Mouse (Mus musculus) hindbrain, embryonic 16.5 days (tissue): ENCODE results near the gene Tgm2. TPM values are rescaled to one million over a fixed set of nuclear protein-coding genes. Genes with fewer than 3 reads are reported as not detected.

Experiments used
- polyA plus RNA-seq: library from polyadenylated mRNA; unstranded; fragments of >200 nt; fragmentation: Nextera tagmentation; extraction: Ambion mirVana; gene quantifications from 2 replicates; pipeline ENCODE4 v1.2.1, GENCODE M21; 2015

The Tgm2 gene
- polyA plus RNA-seq, 1 experiment from 2014 or later, result 7.9 TPM

Other genes starting within 250 kb of the Tgm2 start
- gene Vstm2l, start 231.8 kb downstream of the Tgm2 start, polyA plus RNA-seq, result 9.5 and 20.7 TPM in 2 replicates
- 16.4 and 19.3 TPM in 2 replicates for gene Tti1, start 118.0 kb downstream of the Tgm2 start, polyA plus RNA-seq
- gene Rprd1b, start 117.9 kb downstream of the Tgm2 start, polyA plus RNA-seq, result 30.0 and 31.1 TPM in 2 replicates
- gene D630003M21Rik, start 82.8 kb upstream of the Tgm2 start, polyA plus RNA-seq, result 1.9 and 2.1 TPM in 2 replicates
- not detected in 2 replicates for gene Bpi, start 111.7 kb upstream of the Tgm2 start, polyA plus RNA-seq
- 6.2 TPM in 2 replicates for gene Lbp, start 160.1 kb upstream of the Tgm2 start, polyA plus RNA-seq
- 809 and 814 TPM in 2 replicates for gene Snhg11, start 229.2 kb upstream of the Tgm2 start, polyA plus RNA-seq